Mouse (Mus musculus) megakaryocyte, embryonic 14.5 days (primary cell): ENCODE results near the gene Pimreg.

Experiments
- FLI1 ChIP-seq: IDR thresholded peaks from 2 replicates; pipeline ENCODE4 v1.6.1; 2012; ENCODE audit warnings: low read length, inconsistent platforms, mixed read lengths
- GATA1 ChIP-seq: IDR thresholded peaks from 3 replicates; pipeline ENCODE4 v1.6.1; 2012; ENCODE audit warnings: mixed read lengths, low read length, inconsistent platforms, borderline replicate concordance

DNA sequence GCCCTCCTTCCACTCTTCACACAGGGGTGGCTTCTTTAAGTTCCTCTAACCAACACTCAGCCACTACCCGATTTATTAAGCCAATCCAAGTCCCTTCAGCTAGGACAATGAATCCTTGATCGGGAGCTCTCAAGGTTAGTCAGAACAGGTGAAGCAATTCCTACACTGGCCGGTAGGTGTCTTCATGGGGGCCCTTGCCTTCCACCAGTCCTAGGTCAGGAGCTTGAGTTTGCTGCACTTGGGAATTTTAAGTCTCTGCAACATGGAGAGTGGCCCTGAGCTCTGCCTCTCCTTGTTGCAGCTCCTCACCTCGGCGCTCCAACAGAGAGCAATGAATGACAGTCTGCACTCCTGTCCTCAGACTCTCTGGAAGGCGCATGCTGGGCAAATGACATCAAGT, 24.5 kb downstream of the Pimreg start:
- TF ChIP-seq GATA1 (no peak), FLI1 (no peak)
